Mouse (Mus musculus) urinary bladder, postnatal 36 days (tissue): ENCODE results near the gene Mrpl54.
"Not testable (repeated sequence)": the region's sequence is repeated elsewhere in the genome, so short reads cannot be mapped to it uniquely, and the experiment has no call there.

Experiments
- DNase-seq, 2 experiments: peaks; one replicate each; pipeline ENCODE4 v3.0.0; 2022; ENCODE audit warnings: low spot score in 2 of 2, mixed read lengths in 1 of 2

Mrpl54 gene

GRCm38 (mm10) chr10:81229735-81230437 is 36.8 kb downstream of the Mrpl54 start:
- no peak for DNase-seq

GRCm38 (mm10) chr10:81223731-81224130 is 43.0 kb downstream of the Mrpl54 start:
- DNase-seq: not testable (repeated sequence)

DNA sequence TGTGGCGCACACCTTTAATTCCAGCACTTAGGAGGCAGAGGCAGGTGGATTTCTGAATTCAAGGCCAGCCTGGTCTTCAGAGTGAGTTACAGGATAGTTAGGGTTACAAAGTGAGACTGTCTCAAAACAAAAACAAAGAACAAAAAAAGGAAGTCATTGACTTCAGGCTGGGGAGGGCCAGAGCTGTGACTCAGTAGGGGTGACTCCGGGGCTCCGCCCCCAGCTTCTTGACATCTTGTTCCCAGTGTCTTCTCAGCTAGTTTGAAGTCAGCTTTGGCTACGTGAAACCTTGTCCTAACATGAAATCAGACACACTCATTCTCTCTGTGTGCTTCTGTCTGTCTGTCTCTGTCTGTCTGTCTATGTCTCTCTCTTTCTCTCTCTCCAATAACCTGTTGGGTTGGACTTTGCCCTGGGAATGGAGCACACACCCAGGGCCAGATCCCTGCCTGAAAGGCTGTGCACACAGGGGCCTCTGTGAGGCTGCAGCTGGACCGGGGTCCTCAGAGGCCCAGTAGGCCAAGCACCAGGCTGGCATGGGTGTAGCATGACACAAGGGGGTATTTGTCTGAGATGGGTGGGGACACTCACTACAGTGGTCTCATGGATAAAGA is 45.2 kb downstream of the Mrpl54 start:
- DNase-seq: no peak

DNA sequence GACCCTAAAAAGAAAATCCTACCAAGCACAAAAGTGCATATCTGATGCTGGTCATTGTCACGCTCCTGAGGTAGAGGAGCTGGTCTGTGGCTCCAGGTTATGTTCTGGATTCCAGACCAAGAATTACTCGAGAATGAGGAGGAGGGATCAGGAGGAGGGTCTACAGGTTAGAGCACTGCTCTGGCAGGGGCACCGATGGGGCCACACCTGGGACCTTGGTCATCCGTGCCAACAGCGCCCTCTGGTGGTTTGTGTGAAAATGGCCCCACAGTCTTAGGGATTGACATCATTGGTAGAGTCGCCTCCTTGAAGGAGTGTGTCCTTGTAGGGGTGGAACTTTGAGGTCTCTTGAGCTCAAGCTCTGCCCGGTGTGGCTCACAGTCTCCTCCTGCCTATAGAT is 48.8 kb downstream of the Mrpl54 start:
- DNase-seq: peak; percentile 45 to 59

- DNase-seq: not testable (repeated sequence)
Observed at GRCm38 (mm10) chr10:81217267-81217666, 49.5 kb downstream of the Mrpl54 start.

DNA sequence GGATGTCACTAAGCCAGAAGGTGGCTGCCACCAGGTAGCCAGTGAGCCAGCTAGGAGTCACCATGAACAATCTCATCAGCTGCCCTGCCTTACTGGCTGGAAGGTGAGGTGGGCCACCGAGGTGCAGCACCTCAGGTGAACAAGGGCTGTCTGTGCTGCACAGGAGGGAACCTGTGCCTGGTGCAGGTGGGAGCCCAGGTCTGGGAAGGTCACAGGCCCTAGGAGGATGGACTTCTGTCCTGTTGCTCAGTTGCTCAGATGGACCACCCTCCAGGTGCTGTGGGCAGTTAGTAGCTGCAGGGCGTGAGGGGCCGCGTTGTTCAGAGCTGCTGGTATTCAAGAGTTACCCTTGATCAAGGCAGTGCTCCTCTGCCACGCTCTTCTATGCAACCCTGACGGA is 49.9 kb downstream of the Mrpl54 start:
- no peak for DNase-seq

DNA sequence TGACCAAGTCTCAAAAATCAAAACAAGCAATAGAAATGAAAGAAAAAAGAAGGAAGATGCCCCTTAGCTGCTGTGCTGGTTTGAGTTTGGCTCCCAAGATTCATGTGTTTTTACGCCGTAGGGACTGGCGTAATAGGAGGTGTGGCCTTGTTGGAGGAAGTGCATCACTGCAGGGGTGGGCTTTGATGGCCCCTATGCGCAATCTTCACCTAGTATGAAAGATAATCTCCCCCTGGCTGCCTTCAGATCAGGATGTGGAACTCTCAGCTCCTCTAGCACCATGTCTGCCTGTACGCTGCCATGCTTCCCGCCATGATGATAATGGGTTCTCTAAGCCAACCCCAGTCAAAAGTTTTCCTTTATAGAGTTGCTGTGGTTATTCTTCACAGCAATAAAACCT is 50.5 kb downstream of the Mrpl54 start:
- no peak for DNase-seq
